Mouse (Mus musculus) embryonic facial prominence, embryonic 11.5 days (tissue): ENCODE measurements around the gene Farp1. TPM values are rescaled to one million over a fixed set of nuclear protein-coding genes. Genes with fewer than 3 reads are reported as not detected.

Experiments used
- ATAC-seq: fragments of 200-750 bp; cut with Nextera tagmentation; replicated peaks from 2 replicates; pipeline ENCODE4 v1.8.0; 2017; ENCODE audit warnings: low read depth; ENCODE audit not compliant: insufficient number of reproducible peaks, low FRiP score, low TSS enrichment
- DNase-seq: peaks from one replicate; pipeline ENCODE4 v3.0.0-alpha.2; 2015; ENCODE audit warnings: low spot score
- H3K27ac ChIP-seq: fragments of 300-500 bp; sonication (generic); replicated peaks from 2 replicates; pipeline ENCODE4 v1.5.1; 2014; ENCODE audit warnings: mild to moderate bottlenecking, low read depth, low read length, control low read depth
- H3K27me3 ChIP-seq: fragments of 300-500 bp; sonication (generic); 2 replicates; pipeline ENCODE4 v1.6.1; 2014; ENCODE audit warnings: mild to moderate bottlenecking, low read length, moderate library complexity, mixed read lengths; ENCODE audit not compliant: control insufficient read depth, insufficient read depth
- H3K36me3 ChIP-seq: fragments of 300-500 bp; sonication (generic); replicated peaks from 2 replicates; pipeline ENCODE4 v1.6.1; 2014; ENCODE audit warnings: low read depth, mild to moderate bottlenecking, low read length, moderate library complexity, mixed read lengths; ENCODE audit not compliant: control insufficient read depth, insufficient read depth
- H3K4me1 ChIP-seq: fragments of 300-500 bp; sonication (generic); 2 replicates; pipeline ENCODE4 v1.6.1; 2014; ENCODE audit warnings: low read length, mixed read lengths; ENCODE audit not compliant: control insufficient read depth, insufficient read depth
- H3K4me2 ChIP-seq: fragments of 300-500 bp; sonication (generic); 2 replicates; pipeline ENCODE4 v1.6.1; 2014; ENCODE audit warnings: low read depth, mild to moderate bottlenecking, control low read depth, low read length, moderate library complexity
- H3K4me3 ChIP-seq: fragments of 300-500 bp; sonication (generic); 2 replicates; pipeline ENCODE4 v1.5.1; 2014; ENCODE audit warnings: low read depth, low read length, control low read depth
- H3K9ac ChIP-seq: fragments of 300-500 bp; sonication (generic); replicated peaks from 2 replicates; pipeline ENCODE4 v1.6.1; 2014; ENCODE audit warnings: mild to moderate bottlenecking, control low read depth, low read length
- H3K9me3 ChIP-seq: fragments of 300-500 bp; sonication (generic); replicated peaks from 2 replicates; pipeline ENCODE4 v1.6.1; 2016; ENCODE audit warnings: mild to moderate bottlenecking, low read length, inconsistent platforms, mixed read lengths; ENCODE audit not compliant: control insufficient read depth
- WGBS: fragments of 180-500 bp; shearing (Covaris S2); extraction: QIAGEN DNeasy Blood & Tissue Kit; methylation state at CpG from one replicate; pipeline ENCODE4 v1.1.7; 2014; 5-methylcytosine and 5-hydroxymethylcytosine counted together
- polyA plus RNA-seq: library from polyadenylated mRNA; unstranded; fragments of >200 nt; fragmentation: Nextera tagmentation; extraction: Ambion mirVana; gene quantifications from 2 replicates; pipeline ENCODE4 v1.2.1, GENCODE M21; 2014

Gene Farp1
- polyA plus RNA-seq, 1 experiment from 2014 or later = 42.8 TPM

DNA sequence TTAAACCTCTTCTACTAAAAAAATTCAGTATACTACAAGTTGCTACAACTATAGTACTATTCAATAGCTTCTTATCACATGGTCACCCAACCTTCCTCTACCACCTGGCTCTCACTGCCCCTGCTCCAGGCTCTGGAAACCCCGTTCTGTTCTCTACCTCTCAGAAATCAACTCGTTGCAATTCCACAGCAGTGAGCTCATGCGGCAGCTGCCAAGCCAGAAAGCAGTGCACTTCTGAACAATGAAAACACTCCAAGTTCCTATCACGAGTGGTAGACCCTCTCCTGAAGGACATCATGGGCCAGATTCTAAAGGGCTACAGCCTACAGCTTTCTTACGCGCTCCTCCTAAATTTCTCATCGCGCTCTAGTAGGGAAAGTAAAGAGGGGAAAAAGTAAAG lies 9.6 kb upstream of the Farp1 start:
- ATAC-seq = no peak
- WGBS = 77% methylated on average over 8 of the region's 8 CpGs
- no peak for DNase-seq
- no peak overlapping the region for H3K4me3 ChIP-seq
- no peak overlapping the region for H3K27ac ChIP-seq
- H3K4me2 ChIP-seq = no peak overlapping the region
- H3K36me3 ChIP-seq = no peaks in the 10 kb centered on the region
- no peaks in the 10 kb centered on the region for H3K27me3 ChIP-seq
- no peaks in the 10 kb centered on the region for H3K9me3 ChIP-seq
- H3K9ac ChIP-seq = no peak overlapping the region
- no peaks in the 10 kb centered on the region for H3K4me1 ChIP-seq

DNA sequence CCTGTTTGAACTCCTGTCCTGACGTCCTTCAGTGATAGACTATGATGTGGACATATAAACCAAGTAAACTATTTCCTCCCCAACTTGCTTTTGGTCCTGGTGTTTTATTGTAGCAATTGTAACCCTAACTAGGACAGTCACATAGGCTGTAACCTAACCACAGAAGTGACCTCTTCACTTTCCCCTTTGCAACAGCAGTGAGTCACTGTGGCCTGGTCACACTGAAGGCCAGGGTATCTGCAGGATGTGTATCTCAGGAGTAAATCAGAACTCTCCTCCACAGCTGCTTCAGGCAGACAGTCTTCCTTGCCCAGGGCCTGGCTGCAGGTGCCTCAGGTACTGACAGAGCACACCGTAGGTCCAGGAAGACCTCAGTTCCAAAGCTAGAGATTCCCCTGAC lies 3.6 kb upstream of the Farp1 start:
- 85% methylated on average over 2 of the region's 2 CpGs for WGBS
- peaks cover 2% of the 10 kb centered on the region; the same call in 1 of the 2 replicates for H3K4me1 ChIP-seq
- no peaks in the 10 kb centered on the region for H3K36me3 ChIP-seq
- ATAC-seq (no peak), DNase-seq (no peak)
- no peak overlapping the region for H3K27ac ChIP-seq
- H3K9ac ChIP-seq = no peak overlapping the region
- H3K4me3 ChIP-seq = no peak overlapping the region
- H3K27me3 ChIP-seq = no peaks in the 10 kb centered on the region
- no peak overlapping the region for H3K4me2 ChIP-seq
- H3K9me3 ChIP-seq = no peaks in the 10 kb centered on the region

GRCm38 (mm10) chr14:121034525-121034924 lies 475 bp upstream of the Farp1 start:
- Histone ChIP-seq H3K4me1 (peaks cover 5% of the 10 kb centered on the region), H3K27me3 (no peaks in the 10 kb centered on the region), H3K9ac (no peak overlapping the region), H3K4me2 (peak overlapping the region; percentile 94), H3K9me3 (no peaks in the 10 kb centered on the region), H3K27ac (no peak overlapping the region), H3K4me3 (peak overlapping the region; percentile 94), H3K36me3 (no peaks in the 10 kb centered on the region)
- DNase-seq (no peak), ATAC-seq (no peak)
- WGBS = 6% methylated on average over 10 of the region's 10 CpGs

- DNase-seq = peak; percentile 74
- H3K9ac ChIP-seq = peak overlapping the region; percentile 97
- WGBS = 0% methylated on average over 89 of the region's 100 CpGs
- H3K4me3 ChIP-seq = peak overlapping the region; percentile 94
- H3K36me3 ChIP-seq = no peaks in the 10 kb centered on the region
- peaks cover 5% of the 10 kb centered on the region for H3K4me1 ChIP-seq
- no peaks in the 10 kb centered on the region for H3K9me3 ChIP-seq
- H3K27me3 ChIP-seq = no peaks in the 10 kb centered on the region
- peak; percentile 51 for ATAC-seq
- H3K27ac ChIP-seq = peak overlapping the region; percentile 92
- peak overlapping the region; percentile 94 for H3K4me2 ChIP-seq
These were observed 868 bp downstream of the Farp1 start for GRCm38 (mm10) chr14:121035663-121036473.

DNA sequence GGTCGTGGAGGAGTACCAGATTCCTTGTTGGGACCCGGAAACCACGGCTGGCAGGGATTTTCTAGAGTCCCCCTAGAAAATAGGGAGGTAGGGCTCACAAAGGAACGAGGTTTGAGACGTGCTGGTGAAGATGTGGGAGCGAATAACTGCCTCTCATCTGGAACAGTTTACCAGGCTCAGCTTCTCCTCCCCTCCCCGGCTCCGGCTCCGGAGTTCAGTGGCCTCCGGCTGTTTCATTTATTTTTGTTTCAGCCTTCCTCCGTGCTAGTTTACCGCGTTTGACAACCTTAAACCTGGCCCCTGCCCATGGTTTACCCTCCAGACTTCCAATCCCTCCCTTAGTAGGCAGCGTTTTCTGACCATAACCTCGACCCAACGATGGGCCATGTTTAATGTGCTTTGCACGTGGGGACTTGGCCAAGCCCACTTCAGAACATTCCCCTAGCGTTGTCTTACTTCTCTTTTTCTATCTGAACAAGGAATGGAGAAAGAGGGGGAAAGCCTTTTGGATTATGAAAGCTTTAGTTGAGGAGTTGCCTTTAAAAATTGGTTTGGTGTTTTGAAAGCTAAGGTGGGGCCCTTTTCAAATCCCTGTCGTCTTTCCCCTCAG lies 1.7 kb downstream of the Farp1 start:
- DNase-seq = peak; percentile 89
- H3K9me3 ChIP-seq = no peaks in the 10 kb centered on the region
- H3K27me3 ChIP-seq = no peaks in the 10 kb centered on the region
- H3K4me3 ChIP-seq = peak overlapping the region; percentile 94
- H3K4me2 ChIP-seq = peak overlapping the region; percentile 94
- H3K4me1 ChIP-seq = peaks cover 5% of the 10 kb centered on the region
- peak overlapping the region; percentile 97 for H3K9ac ChIP-seq
- no peaks in the 10 kb centered on the region for H3K36me3 ChIP-seq
- H3K27ac ChIP-seq = peak overlapping the region; percentile 92
- WGBS = under 1% methylated on average over 19 of the region's 19 CpGs
- ATAC-seq = no peak

DNA sequence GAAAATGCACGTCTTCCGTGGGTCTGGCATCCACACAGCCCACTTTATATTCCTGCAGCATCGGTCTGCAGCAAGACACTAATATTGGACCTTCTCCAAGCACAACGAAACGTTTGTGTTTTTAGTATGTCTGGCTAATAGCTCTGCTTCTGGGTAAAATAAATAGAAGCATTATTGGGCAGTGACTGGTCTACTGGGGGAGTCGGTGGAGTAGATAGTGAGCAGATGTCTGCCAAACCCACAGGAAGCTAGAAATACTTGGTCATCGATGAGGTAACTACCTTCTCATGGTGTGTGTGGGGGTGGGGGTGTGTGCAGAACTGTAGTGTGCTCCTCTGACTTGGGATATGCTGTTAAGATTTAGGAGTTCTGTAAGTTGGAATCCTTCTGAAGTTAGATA lies 2.3 kb downstream of the Farp1 start:
- H3K27me3 ChIP-seq = no peaks in the 10 kb centered on the region
- H3K4me1 ChIP-seq = peaks cover 5% of the 10 kb centered on the region
- 17% methylated on average over 7 of the region's 7 CpGs for WGBS
- peak overlapping the region; percentile 94 for H3K4me2 ChIP-seq
- ATAC-seq (no peak), DNase-seq (no peak)
- H3K9ac ChIP-seq = peak overlapping the region; percentile 97
- peak overlapping the region; percentile 94 for H3K4me3 ChIP-seq
- no peaks in the 10 kb centered on the region for H3K9me3 ChIP-seq
- no peaks in the 10 kb centered on the region for H3K36me3 ChIP-seq
- H3K27ac ChIP-seq = peak overlapping the region; percentile 92; the same call in 1 of the 2 replicates

DNA sequence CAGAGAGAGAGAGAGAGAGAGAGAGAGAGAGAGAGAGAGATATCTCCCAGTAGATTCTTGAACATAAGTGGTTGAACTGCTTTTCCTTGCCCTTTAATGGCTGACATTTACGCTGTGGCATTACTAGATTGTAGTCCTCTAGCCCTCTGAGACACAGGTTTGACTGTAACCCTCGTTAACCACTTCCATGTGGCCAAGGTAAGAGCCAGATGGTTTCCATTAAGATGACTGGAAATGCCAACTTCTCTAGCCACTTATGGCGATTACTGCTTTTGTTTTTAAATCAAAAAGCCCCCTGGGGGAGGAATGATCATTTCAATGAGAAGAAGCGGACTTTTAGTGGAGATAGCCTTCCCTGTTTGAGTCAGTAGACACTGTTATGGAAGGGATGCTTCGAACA lies 3.7 kb downstream of the Farp1 start:
- H3K4me1 ChIP-seq = peaks cover 5% of the 10 kb centered on the region
- peak overlapping the region; percentile 36; the same call in 1 of the 2 replicates for H3K4me2 ChIP-seq
- H3K36me3 ChIP-seq = no peaks in the 10 kb centered on the region
- DNase-seq (peak; percentile 93), ATAC-seq (no peak)
- H3K4me3 ChIP-seq = 0 out of 2 replicates have a peak overlapping the region, but pooled peaks have one; percentile 2
- peak overlapping the region; percentile 44; the same call in 1 of the 2 replicates for H3K27ac ChIP-seq
- 26% methylated on average over 5 of the region's 5 CpGs for WGBS
- H3K27me3 ChIP-seq = no peaks in the 10 kb centered on the region
- no peak overlapping the region for H3K9ac ChIP-seq
- H3K9me3 ChIP-seq = no peaks in the 10 kb centered on the region

DNA sequence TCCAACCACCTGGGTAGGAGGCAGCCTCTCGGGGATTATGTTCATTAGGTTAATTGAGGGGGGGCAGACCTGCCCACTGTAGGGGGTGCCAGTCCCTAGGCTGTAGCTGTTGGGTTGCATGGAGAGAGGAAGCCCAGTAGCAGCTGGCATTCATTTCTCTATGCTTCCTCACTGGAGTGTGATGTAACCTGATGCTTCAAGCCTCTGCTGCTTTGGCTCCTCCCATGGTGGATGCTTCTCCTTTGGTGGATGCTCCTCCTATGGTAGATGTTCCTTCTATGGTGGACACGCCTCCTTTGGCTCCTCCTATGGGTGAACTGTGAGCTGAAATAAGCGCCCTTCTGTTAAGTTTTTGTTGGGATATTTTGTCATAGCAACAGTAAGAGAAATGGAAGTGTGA lies 9.1 kb downstream of the Farp1 start:
- Histone ChIP-seq H3K4me3 (no peak overlapping the region), H3K27me3 (no peaks in the 10 kb centered on the region), H3K9me3 (no peaks in the 10 kb centered on the region), H3K4me1 (no peaks in the 10 kb centered on the region), H3K27ac (no peak overlapping the region), H3K36me3 (no peaks in the 10 kb centered on the region; the same call in 1 of the 2 replicates), H3K9ac (no peak overlapping the region), H3K4me2 (no peak overlapping the region)
- 83% methylated on average over 3 of the region's 3 CpGs for WGBS
- ATAC-seq = no peak
- peak; percentile 29 for DNase-seq
